Mouse (Mus musculus) mature B cell (primary cell): Measurements from ENCODE around the gene Pax4.

Experiments used
- in situ Hi-C: fragments of 300-500 bp; cut with MboI; formaldehyde crosslinking; loops from 2 replicates; pipeline ENCODE4 v1.14.3; 2019

Pax4 gene

GRCm38 (mm10) chr6:28447937-28448336 lies 1.2 kb downstream of the Pax4 start:
- in situ Hi-C loops: no loop called here

GRCm38 (mm10) chr6:28431538-28431855 lies 17.7 kb downstream of the Pax4 start:
- in situ Hi-C loops: no loop called here

GRCm38 (mm10) chr6:28430795-28431537 lies 18.2 kb downstream of the Pax4 start:
- in situ Hi-C loops: no loop called here

- in situ Hi-C loops: no loop called here
Observed at GRCm38 (mm10) chr6:28429870-28430269, 19.3 kb downstream of the Pax4 start.

- in situ Hi-C loops: no loop called here
Observed at GRCm38 (mm10) chr6:28428290-28428689, 20.9 kb downstream of the Pax4 start, which contains the start of gene Gcc1. Gene Gcc1, minus strand, starts transcription at chr6:28428390.

GRCm38 (mm10) chr6:28427096-28427839 lies 21.9 kb downstream of the Pax4 start, which contains the start of gene Fscn3:
Gene Fscn3, plus strand, starts transcription at chr6:28427789.
- in situ Hi-C loops: no loop called here

GRCm38 (mm10) chr6:28425019-28425418 lies 24.1 kb downstream of the Pax4 start:
- in situ Hi-C loops: no loop called here

GRCm38 (mm10) chr6:28423767-28424695 lies 25.1 kb downstream of the Pax4 start:
- in situ Hi-C loops: no loop called here

GRCm38 (mm10) chr6:28423313-28423712 lies 25.8 kb downstream of the Pax4 start, which contains the start of gene Arf5:
Gene Arf5, plus strand, starts transcription at chr6:28423560.
- in situ Hi-C loops: no loop called here

GRCm38 (mm10) chr6:28422651-28423290 lies 26.4 kb downstream of the Pax4 start:
- in situ Hi-C loops: no loop called here

- in situ Hi-C loops: no loop called here
Observed at GRCm38 (mm10) chr6:28421469-28422000, 27.6 kb downstream of the Pax4 start.

GRCm38 (mm10) chr6:28420865-28421264 lies 28.3 kb downstream of the Pax4 start:
- in situ Hi-C loops: no loop called here

GRCm38 (mm10) chr6:28420361-28420760 lies 28.8 kb downstream of the Pax4 start:
- in situ Hi-C loops: no loop called here

GRCm38 (mm10) chr6:28419673-28420072 lies 29.5 kb downstream of the Pax4 start:
- in situ Hi-C loops: no loop called here

GRCm38 (mm10) chr6:28418449-28418848 lies 30.7 kb downstream of the Pax4 start:
- in situ Hi-C loops: no loop called here

GRCm38 (mm10) chr6:28416981-28417380 lies 32.2 kb downstream of the Pax4 start:
- in situ Hi-C loops: no loop called here

- in situ Hi-C loops: no loop called here
Observed at GRCm38 (mm10) chr6:28411236-28411635, 37.9 kb downstream of the Pax4 start.

GRCm38 (mm10) chr6:28410053-28410452 lies 39.1 kb downstream of the Pax4 start:
- in situ Hi-C loops: no loop called here

GRCm38 (mm10) chr6:28399791-28400190 lies 49.4 kb downstream of the Pax4 start:
- in situ Hi-C loops: no loop called here

GRCm38 (mm10) chr6:28398726-28399125 lies 50.4 kb downstream of the Pax4 start:
- in situ Hi-C loops: no loop called here

- in situ Hi-C loops: no loop called here
Observed at GRCm38 (mm10) chr6:28397681-28398203, 51.4 kb downstream of the Pax4 start, which contains the start of gene Zfp800. Gene Zfp800, minus strand, starts transcription at chr6:28398005.
